Mouse (Mus musculus): ENCODE results near the gene St3gal3. TPM values are rescaled to one million over a fixed set of nuclear protein-coding genes. Genes with fewer than 3 reads are reported as not detected.
A peak's percentile ranks its signal among the peaks of the same experiment; 100 is the strongest.

St3gal3 gene
- total RNA-seq, 2 experiments from 2014 or later = 46.0 to 47.4 TPM

DNA sequence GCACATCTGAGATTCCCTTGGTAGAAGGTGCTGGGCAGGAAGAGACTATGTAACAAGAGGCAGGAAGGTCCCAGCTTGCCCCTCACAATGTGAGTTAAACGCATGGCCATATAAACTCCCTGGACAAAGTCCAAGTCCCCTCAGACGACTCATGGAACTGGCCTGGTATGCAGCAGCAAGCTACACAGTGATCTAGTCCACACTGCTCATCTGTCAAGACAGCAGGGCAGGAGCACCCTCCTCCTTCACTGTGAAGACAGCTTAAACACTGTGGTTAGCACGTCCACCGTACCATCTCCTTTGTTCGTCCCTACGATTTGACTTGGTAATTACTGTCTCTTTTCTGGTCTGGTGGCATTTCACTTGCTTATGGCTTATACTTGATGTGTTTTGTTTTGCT, 104.8 kb downstream of the St3gal3 start:
- H3K27ac ChIP-seq = no peak overlapping the region
- no peak for TF ChIP-seq CTCF (IDR thresholded peaks at IDR 0.05)
- no peak overlapping the region for H3K4me3 ChIP-seq
- intact Hi-C loops (cut with DNase I) = no loop called here
- DNase-seq (ENCODE audit: extremely low spot score in 1 of 2, low spot score in 2 of 2) = no peak

DNA sequence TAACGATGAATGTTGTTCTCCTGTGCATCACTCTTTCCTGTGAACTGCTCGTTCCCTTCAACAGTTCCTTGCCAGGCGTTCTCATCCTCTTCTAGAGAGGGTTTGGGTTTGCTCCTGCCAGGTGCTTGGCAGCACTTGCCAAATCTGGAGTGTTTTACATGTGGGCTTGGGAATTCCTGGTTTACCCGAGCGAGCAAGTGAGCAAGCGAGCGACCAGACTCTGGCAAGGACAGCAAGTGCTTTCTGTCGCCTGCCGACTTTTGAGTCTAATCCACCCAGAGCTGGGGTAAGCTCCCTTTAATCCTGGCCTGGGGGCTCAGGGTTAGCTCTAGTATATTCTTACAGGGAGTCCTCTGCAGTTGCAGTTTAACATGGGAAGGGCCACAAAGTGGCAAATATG, 105.7 kb downstream of the St3gal3 start:
- Histone ChIP-seq H3K4me3 (no peak overlapping the region), H3K27ac (no peak overlapping the region)
- peak in 1 of 2 experiments; percentile 19 for DNase-seq (ENCODE audit: extremely low spot score in 1 of 2, low spot score in 2 of 2)
- intact Hi-C loops (cut with DNase I) = no loop called here
- no peak for TF ChIP-seq CTCF (IDR thresholded peaks at IDR 0.05)

DNA sequence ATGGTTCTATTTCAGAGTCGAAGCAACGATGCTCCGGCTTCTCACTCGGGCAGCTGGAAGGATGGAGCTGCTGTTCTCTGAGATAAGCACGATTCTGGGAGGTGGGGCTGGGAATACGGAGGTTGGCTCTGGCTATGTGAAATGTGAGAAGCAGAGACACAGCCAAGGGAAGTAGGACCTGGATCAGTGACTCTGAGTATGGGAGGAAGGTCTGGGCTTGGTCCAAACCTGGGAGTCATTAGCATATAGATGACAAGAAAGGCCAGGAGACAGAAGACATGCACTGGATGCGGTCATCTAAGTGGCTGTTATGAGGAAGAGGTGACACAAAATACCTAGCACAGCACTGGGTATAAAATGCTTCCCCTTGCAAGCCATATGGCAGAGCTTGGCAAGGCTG, 108.8 kb downstream of the St3gal3 start:
- no peak overlapping the region for H3K4me3 ChIP-seq
- no peak for TF ChIP-seq CTCF (IDR thresholded peaks at IDR 0.05)
- peak in 1 of 2 experiments; percentile 43 for DNase-seq (ENCODE audit: extremely low spot score in 1 of 2, low spot score in 2 of 2)
- intact Hi-C loops (cut with DNase I) = no loop called here
- H3K27ac ChIP-seq = no peak overlapping the region

DNA sequence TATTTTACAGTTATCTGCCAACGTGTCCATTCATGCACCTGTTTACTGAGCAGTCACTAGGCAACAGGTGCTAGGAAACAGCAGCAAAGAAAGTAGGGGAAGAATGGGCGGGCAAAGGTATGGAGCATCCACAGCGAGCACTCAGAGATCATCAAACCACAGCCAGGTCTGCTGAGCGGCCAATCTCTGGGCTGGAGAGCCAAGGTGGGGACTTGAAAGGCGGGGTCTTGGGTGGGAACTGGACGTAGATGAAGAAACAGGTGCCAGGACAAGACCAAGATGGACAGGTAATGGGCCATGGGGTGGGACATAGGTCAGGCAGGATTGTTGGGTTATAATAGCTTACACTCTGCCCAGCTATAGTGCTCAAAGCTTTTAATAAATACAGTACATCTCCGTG, 109.3 kb downstream of the St3gal3 start:
- intact Hi-C loops (cut with DNase I) = no loop called here
- TF ChIP-seq CTCF (IDR thresholded peaks at IDR 0.05) = no peak
- H3K4me3 ChIP-seq = no peak overlapping the region
- no peak for DNase-seq (ENCODE audit: extremely low spot score in 1 of 2, low spot score in 2 of 2)
- H3K27ac ChIP-seq = no peak overlapping the region

DNA sequence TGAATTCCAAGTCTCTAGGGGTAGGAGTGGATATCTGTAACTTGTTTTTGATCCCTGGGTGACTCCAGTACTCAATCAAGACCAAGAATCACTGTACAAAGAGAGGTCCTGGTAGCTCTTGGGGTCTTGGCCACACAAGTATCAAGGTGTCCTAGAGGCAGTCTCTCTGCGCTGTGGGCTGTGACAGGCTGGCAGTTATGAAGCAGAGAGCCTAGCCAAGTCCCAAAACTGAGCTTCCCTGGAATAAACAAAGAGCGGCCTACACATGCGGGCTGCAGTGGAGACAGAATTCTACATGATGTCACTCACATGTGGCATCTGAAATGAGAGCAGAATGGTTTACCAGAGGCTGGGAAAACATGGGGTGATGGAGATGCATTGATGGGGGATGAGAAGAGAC, 111.9 kb downstream of the St3gal3 start:
- no peak for DNase-seq (ENCODE audit: extremely low spot score in 1 of 2, low spot score in 2 of 2)
- Histone ChIP-seq H3K4me3 (no peak overlapping the region), H3K27ac (no peak overlapping the region)
- intact Hi-C loops (cut with DNase I) = no loop called here
- no peak for TF ChIP-seq CTCF (IDR thresholded peaks at IDR 0.05)

DNA sequence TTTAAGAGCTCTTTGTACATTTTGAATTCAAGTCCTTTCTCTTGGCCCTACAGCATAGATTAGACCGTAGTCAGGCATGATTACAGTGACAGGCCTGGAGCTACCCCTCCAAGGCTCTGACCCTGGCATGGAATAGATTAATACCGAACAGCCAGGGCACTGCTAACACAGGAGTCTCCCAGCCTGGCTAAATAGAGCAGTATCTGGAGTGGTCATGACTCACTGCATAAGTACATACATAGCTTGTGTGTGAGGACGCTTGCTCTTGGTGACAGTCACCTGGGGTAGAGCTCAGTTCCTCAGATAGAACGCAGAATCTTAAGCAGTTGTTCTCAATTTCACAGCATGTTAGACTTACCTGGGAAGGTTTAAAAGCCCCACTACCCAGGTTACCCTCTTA, 112.3 kb downstream of the St3gal3 start:
- DNase-seq (ENCODE audit: extremely low spot score in 1 of 2, low spot score in 2 of 2) = no peak
- TF ChIP-seq CTCF (IDR thresholded peaks at IDR 0.05) = no peak
- intact Hi-C loops (cut with DNase I) = no loop called here
- no peak overlapping the region for H3K4me3 ChIP-seq
- H3K27ac ChIP-seq = no peak overlapping the region

DNA sequence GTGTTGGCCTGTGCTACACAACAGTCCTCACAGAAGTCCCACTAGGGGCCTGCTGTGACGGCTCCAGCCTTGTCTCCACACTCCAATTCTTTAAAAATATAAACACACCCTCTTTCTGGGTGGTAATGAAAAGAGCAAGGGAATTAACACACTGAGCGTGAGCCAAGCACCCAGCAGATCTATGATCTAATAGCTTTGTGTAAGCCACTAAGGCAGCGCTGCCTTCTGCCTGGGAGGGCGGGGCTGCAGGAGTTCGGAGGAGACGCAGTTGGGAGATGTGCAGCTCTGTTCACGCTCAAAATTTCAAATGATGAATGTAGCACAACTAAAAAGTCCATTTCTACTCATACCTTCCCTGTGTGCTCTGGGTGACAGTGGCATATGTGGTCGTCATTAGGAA, 115.1 kb downstream of the St3gal3 start:
- H3K4me3 ChIP-seq = no peak overlapping the region
- no peak for TF ChIP-seq CTCF (IDR thresholded peaks at IDR 0.05)
- intact Hi-C loops (cut with DNase I) = no loop called here
- no peak overlapping the region for H3K27ac ChIP-seq
- DNase-seq (ENCODE audit: extremely low spot score in 1 of 2, low spot score in 2 of 2) = no peak

DNA sequence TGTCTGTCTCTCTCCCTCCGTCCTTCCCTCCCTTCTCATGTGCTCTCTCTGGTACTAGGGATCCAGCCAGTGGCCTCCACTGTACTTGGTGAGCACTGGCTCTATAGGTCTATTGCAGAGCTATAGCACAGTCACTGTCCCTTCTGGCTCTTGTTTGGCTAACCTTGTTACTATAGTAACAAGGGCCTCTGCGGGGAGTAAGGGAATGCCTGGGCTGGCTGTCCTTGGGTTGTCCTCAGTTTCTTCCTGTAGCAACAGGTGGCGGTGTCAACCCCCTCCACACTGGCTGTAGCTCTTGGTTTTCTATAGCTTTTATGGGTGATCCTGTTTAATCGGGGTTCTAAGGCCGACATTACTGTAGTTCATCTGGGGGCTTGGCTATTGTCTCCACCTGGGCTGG, 115.5 kb downstream of the St3gal3 start:
- no peak for DNase-seq (ENCODE audit: extremely low spot score in 1 of 2, low spot score in 2 of 2)
- H3K4me3 ChIP-seq = no peak overlapping the region
- H3K27ac ChIP-seq = no peak overlapping the region
- TF ChIP-seq CTCF (IDR thresholded peaks at IDR 0.05) = no peak
- intact Hi-C loops (cut with DNase I) = no loop called here

DNA sequence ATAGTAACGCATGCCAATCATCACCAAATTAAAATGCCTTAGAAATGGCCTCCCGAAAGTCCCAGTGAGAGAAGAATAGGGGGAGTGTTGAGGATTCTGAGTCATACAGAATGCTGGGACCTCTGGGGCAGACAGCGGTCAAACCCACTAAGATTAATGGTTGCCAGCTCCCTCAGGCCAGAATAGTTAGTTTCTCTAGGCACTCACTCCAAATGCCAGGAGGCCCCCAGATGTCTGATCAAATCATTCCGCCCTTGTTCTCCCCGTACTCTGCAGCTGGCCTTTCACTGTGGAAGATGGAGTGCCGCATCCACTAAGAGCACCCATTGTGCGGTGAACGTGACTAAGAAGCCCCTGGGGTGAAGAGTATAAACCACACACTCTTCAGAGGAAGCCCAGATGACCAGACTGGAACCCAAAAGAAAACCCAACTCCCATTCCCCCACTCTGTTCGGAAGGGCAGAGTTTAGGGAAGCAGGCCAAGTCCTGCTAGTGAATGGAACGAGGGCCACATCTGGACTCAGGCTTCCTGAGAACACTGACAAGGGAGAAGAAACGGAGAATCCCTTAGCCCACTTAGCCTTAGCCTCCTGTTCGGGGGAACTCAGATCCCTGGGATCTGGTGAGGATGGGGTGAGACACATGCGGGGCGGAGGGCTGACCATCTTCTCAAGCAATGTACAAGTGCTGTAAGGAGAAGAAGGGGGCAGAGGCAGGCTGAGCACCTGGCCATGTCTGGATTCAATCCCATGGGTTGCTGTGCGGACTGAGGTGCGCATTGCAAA, 117.5 kb downstream of the St3gal3 start:
- intact Hi-C loops (cut with DNase I) = no loop called here
- no peak overlapping the region for H3K4me3 ChIP-seq
- no peak for TF ChIP-seq CTCF (IDR thresholded peaks at IDR 0.05)
- DNase-seq (ENCODE audit: extremely low spot score in 1 of 2, low spot score in 2 of 2) = no peak
- no peak overlapping the region for H3K27ac ChIP-seq

DNA sequence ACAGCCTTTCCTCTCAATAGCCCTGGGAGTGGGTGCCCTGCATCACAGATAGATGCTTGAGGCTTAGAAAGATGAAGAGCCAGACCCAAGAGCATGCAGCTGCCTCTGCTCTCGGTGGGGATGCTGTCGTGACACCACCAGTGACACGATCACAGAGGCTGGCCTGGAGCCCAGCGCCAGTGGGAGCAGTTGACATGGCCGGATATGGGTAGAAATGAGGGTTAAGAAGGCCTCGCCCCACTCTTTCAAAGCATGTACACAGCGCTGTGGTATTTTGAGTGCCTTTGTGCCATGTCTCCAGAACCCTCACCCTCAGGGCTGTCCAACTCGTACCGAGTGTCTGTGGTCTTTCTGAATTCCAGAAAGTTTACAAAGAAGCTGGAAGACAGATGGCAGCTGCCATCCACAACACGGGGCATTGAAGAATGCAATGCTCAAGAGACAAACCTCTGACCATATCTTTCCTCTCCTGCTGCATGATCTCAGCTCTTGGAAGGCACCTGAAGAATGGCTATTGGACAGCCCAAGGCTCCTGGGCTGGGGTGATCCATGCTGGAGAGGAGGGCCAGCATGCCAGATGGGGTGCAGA, 118.3 kb downstream of the St3gal3 start:
- intact Hi-C loops (cut with DNase I) = no loop called here
- Histone ChIP-seq H3K4me3 (no peak overlapping the region), H3K27ac (no peak overlapping the region)
- TF ChIP-seq CTCF (IDR thresholded peaks at IDR 0.05) = no peak
- DNase-seq (ENCODE audit: extremely low spot score in 1 of 2, low spot score in 2 of 2) = no peak

DNA sequence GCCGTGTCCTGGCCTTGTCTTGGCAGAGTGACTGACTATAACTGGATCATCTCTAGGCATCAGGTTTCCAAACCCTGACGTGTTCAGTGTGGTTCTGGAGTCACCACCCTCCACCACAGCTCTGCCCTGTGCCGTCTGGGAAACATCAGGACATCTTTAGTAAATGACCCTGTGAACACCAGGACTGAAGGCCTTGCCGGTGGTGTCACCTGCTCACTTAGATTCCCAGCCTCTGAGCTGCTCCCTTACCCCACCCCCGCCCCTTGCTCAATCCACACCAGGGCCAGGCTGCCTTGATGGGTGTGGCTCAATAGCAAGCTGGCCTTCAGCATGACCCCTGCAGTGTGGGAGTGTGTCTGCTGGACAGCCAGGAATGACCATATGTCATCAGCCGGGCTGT, 119.1 kb downstream of the St3gal3 start:
- Histone ChIP-seq H3K4me3 (no peak overlapping the region), H3K27ac (no peak overlapping the region)
- no peak for DNase-seq (ENCODE audit: extremely low spot score in 1 of 2, low spot score in 2 of 2)
- intact Hi-C loops (cut with DNase I) = no loop called here
- TF ChIP-seq CTCF (IDR thresholded peaks at IDR 0.05) = no peak

DNA sequence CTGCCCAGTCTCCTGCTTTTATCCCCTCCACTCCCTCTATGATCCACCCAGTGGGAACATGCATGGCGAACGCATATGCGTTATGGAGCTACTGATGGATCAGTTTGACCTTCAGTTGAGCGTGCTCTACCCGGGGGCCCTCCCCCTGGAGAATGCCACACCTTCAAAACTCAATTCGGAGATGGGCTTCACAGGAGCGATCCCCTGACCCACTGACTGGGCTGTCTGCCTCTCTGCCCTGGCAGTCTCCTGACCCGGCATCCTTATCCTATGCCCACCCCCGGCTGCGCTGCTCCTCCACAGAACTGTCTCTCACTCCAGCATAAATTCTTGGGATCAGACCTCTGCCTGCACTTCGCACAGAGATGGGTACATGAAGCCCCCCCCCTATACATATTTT, 119.6 kb downstream of the St3gal3 start:
- TF ChIP-seq CTCF (IDR thresholded peaks at IDR 0.05) = no peak
- intact Hi-C loops (cut with DNase I) = no loop called here
- no peak for DNase-seq (ENCODE audit: extremely low spot score in 1 of 2, low spot score in 2 of 2)
- Histone ChIP-seq H3K4me3 (no peak overlapping the region), H3K27ac (no peak overlapping the region)

DNA sequence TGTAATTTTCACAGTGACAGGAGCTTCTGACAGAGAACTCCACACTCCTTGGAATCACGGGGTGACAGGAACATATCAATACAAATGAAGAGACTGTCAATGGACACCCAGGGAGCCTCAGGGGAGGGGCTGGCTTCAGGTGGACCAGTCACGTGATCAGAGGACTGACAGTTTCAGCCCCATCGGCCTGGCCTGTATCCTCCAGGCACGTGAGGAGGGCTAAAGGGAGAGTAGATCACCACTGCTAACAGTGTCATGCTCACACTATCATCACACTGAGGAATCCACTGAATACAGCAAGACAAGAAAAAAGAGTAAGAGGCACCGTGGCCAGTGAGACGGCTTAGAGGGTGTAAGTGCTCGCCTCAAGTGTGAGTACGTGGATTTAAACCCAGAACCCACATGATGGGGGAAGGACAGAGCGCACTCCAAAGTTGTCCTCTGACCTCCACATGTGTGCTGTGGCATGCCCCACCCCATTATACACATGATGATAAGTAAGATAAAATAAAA, 124.0 kb downstream of the St3gal3 start:
- intact Hi-C loops (cut with DNase I) = no loop called here
- Histone ChIP-seq H3K27ac (no peak overlapping the region), H3K4me3 (no peak overlapping the region)
- DNase-seq (ENCODE audit: extremely low spot score in 1 of 2, low spot score in 2 of 2) = no peak
- no peak for TF ChIP-seq CTCF (IDR thresholded peaks at IDR 0.05)
